Mouse (Mus musculus): Measurements from ENCODE around the gene Galnt2. TPM values are rescaled to one million over a fixed set of nuclear protein-coding genes. Genes with fewer than 3 reads are reported as not detected.
A peak's percentile ranks its signal among the peaks of the same experiment; 100 is the strongest.

Gene Galnt2
- total and polyA plus RNA-seq, 3 experiments: 18.6 to 27.3 (median 23.6) TPM

GRCm38 (mm10) chr8:124393013-124393412, 161.8 kb downstream of the Galnt2 start:
- H3K36me3 ChIP-seq (replicated peaks in 1 of 2; ENCODE audit: control insufficient read depth in 1 of 2, insufficient read depth in 1 of 2, low read length in 1 of 2): no peaks in the 10 kb centered on the region
- H3K27me3 ChIP-seq (replicated peaks): peaks cover 12% of the 10 kb centered on the region
- peaks cover 0 to 7% of the 10 kb centered on the region in 2 experiments; a peak in 1 of 4 replicates for H3K4me1 ChIP-seq (ENCODE audit: control insufficient read depth in 1 of 2, insufficient read depth in 2 of 2)
- TF ChIP-seq IRF4 (IDR thresholded peaks at IDR 0.05; ENCODE audit: low read depth, low read length) (no peak), ELF1 (IDR thresholded peaks at IDR 0.05; ENCODE audit: low read depth, low read length) (no peak), POLR2A (IDR thresholded peaks at IDR 0.05; ENCODE audit: low read depth, low read length) (no peak)
- dilution Hi-C loops (cut with MboI; ENCODE audit: extremely low pct_ligation_motif_present, extremely low pct_unique_long_range_greater_than_20kb, low sequenced_read_pairs) (no loop called here), in situ Hi-C loops (cut with MboI; ENCODE audit: low pct_ligation_motif_present, low pct_unique_long_range_greater_than_20kb, low sequenced_read_pairs) (no loop called here)
- H3K4me3 ChIP-seq (replicated peaks in 1 of 3; ENCODE audit: low read depth in 2 of 3, low read length in 2 of 3, poor library complexity in 1 of 3): no peak overlapping the region
- H3K27ac ChIP-seq (ENCODE audit: insufficient read depth, low read depth): no peak overlapping the region
- H3K79me2 ChIP-seq (replicated peaks; ENCODE audit: control insufficient read depth, extremely low read depth, insufficient read depth, poor library complexity, severe bottlenecking): no peaks in the 10 kb centered on the region
- H3K9me3 ChIP-seq (replicated peaks; ENCODE audit: low read length): peaks cover 6% of the 10 kb centered on the region
- H3K9ac ChIP-seq (ENCODE audit: insufficient read depth, low read depth): no peak overlapping the region
- H3K4me2 ChIP-seq (ENCODE audit: insufficient read depth, low read depth, poor library complexity, severe bottlenecking): no peak overlapping the region
- DNase-seq (ENCODE audit: extremely low read depth): no peak

DNA sequence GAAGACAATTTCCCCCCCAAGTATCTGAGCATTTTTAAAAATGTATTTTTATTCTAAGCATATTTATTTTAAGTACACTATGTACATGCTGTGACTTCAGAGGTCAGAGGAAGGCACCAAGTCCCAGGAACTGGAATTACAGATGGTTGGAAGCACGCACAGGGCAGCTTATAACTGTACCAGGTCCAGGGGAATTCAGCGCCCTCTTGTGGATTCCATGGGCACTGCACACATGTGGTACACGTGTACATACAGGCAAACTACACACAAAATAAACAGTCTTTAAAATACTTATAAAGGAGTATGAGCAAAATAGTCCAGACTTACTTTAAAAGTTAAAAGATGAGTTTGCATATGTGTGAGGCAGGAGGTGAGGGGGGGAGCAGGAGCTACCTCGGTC, 162.7 kb downstream of the Galnt2 start:
- Histone ChIP-seq H3K27me3 (replicated peaks) (peaks cover 15% of the 10 kb centered on the region), H3K79me2 (replicated peaks; ENCODE audit: control insufficient read depth, extremely low read depth, insufficient read depth, poor library complexity, severe bottlenecking) (no peaks in the 10 kb centered on the region), H3K4me3 (replicated peaks in 1 of 3; ENCODE audit: low read depth in 2 of 3, low read length in 2 of 3, poor library complexity in 1 of 3) (no peak overlapping the region), H3K27ac (ENCODE audit: insufficient read depth, low read depth) (no peak overlapping the region), H3K4me2 (ENCODE audit: insufficient read depth, low read depth, poor library complexity, severe bottlenecking) (no peak overlapping the region), H3K36me3 (replicated peaks in 1 of 2; ENCODE audit: control insufficient read depth in 1 of 2, insufficient read depth in 1 of 2, low read length in 1 of 2) (no peaks in the 10 kb centered on the region), H3K9me3 (replicated peaks; ENCODE audit: low read length) (peaks cover 6% of the 10 kb centered on the region), H3K4me1 (ENCODE audit: control insufficient read depth in 1 of 2, insufficient read depth in 2 of 2) (0 out of 4 replicates have a peak, but pooled peaks cover 0 to 7% of the 10 kb centered on the region in 2 experiments), H3K9ac (ENCODE audit: insufficient read depth, low read depth) (no peak overlapping the region)
- DNase-seq (ENCODE audit: extremely low read depth): no peak
- in situ Hi-C loops (cut with MboI; ENCODE audit: low pct_ligation_motif_present, low pct_unique_long_range_greater_than_20kb, low sequenced_read_pairs): no loop called here
- no peak for TF ChIP-seq IRF4 (IDR thresholded peaks at IDR 0.05; ENCODE audit: low read depth, low read length)
- TF ChIP-seq JUN (IDR thresholded peaks at IDR 0.05; ENCODE audit: insufficient read depth, low read depth, low read length): no peak
- no peak for TF ChIP-seq HCFC1 (IDR thresholded peaks at IDR 0.05; ENCODE audit: low read depth, low read length)
- TF ChIP-seq CTCF (conservative IDR thresholded peaks at IDR 0.05 in 1 of 2, IDR thresholded peaks at IDR 0.05 in 1 of 2; ENCODE audit: low read depth in 2 of 2, low read length in 2 of 2): peak; percentile 48 to 61
- TF ChIP-seq MAX (IDR thresholded peaks at IDR 0.05; ENCODE audit: low read length): no peak
- no peak for TF ChIP-seq SIN3A (IDR thresholded peaks at IDR 0.05; ENCODE audit: low read length)
- TF ChIP-seq RAD21 (IDR thresholded peaks at IDR 0.05; ENCODE audit: low read depth, low read length): 0 out of 2 replicates have a peak, but pooled peaks have one; percentile 3
- no peak for TF ChIP-seq MAZ (IDR thresholded peaks at IDR 0.05; ENCODE audit: low read depth, low read length)
- no peak for TF ChIP-seq ZC3H11A (IDR thresholded peaks at IDR 0.05; ENCODE audit: low read depth, low read length)
- no peak for TF ChIP-seq MAFK (IDR thresholded peaks at IDR 0.05; ENCODE audit: insufficient replicate concordance, low read length)
- no peak for TF ChIP-seq ELF1 (IDR thresholded peaks at IDR 0.05; ENCODE audit: low read depth, low read length)
- no peak for TF ChIP-seq MYC (IDR thresholded peaks at IDR 0.05; ENCODE audit: low read depth, low read length)
- no peak for TF ChIP-seq NELFE (IDR thresholded peaks at IDR 0.05; ENCODE audit: low read depth, low read length)
- no peak for TF ChIP-seq GABPA (IDR thresholded peaks at IDR 0.05; ENCODE audit: insufficient replicate concordance, low read depth, low read length)
- peak; percentile 15; the same call in 1 of the 2 replicates for TF ChIP-seq SMC3 (IDR thresholded peaks at IDR 0.05; ENCODE audit: low read depth, low read length)
- no peak for TF ChIP-seq USF2 (conservative IDR thresholded peaks at IDR 0.05; ENCODE audit: low read depth, low read length)
- no peak for TF ChIP-seq E2F4 (IDR thresholded peaks at IDR 0.05; ENCODE audit: insufficient replicate concordance, low read depth, low read length)
- TF ChIP-seq POLR2A (IDR thresholded peaks at IDR 0.05; ENCODE audit: low read depth, low read length): no peak
- TF ChIP-seq ETS1 (conservative IDR thresholded peaks at IDR 0.05; ENCODE audit: low read depth, low read length): no peak
- dilution Hi-C loops (cut with MboI; ENCODE audit: extremely low pct_ligation_motif_present, extremely low pct_unique_long_range_greater_than_20kb, low sequenced_read_pairs): no loop called here

Data from CH12.LX (cell line).